Mouse (Mus musculus): ENCODE data around the gene Ino80d.

Ino80d gene

GRCm38 (mm10) chr1:63107614-63108327, 6.7 kb downstream of the Ino80d start:
- DNase-seq (ENCODE audit: low spot score in 2 of 2), result no peak

- DNase-seq (ENCODE audit: low spot score in 2 of 2), result no peak
These were observed 11.6 kb downstream of the Ino80d start for GRCm38 (mm10) chr1:63102758-63103451.

GRCm38 (mm10) chr1:63100196-63100595, 14.3 kb downstream of the Ino80d start:
- no peak for DNase-seq (ENCODE audit: low spot score in 2 of 2)

DNA sequence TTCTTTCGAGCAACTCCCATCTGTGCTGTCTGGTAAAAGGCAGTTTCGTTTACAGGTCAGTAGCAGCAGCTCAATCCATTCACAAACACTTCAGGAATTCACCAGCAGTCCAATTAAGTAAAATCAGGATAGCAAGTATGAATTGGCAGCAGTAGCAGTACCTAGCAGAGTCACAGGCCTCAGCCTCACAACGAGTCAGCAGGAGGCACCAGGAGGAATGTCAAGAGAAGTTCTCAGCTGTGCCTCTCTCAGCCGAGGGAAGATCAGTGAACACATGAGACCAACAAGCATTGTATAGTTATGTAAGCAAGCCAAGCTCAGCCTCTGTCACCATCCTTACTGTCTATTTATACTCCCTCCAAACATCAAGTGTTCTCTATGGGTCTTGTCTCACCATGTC, 15.6 kb downstream of the Ino80d start:
- DNase-seq (ENCODE audit: low spot score in 2 of 2), result no peak

GRCm38 (mm10) chr1:63096071-63096470, 18.4 kb downstream of the Ino80d start:
- DNase-seq (ENCODE audit: low spot score in 2 of 2), result no peak

GRCm38 (mm10) chr1:63089795-63090194, 24.7 kb downstream of the Ino80d start:
- no peak for DNase-seq (ENCODE audit: low spot score in 2 of 2)

- no peak for DNase-seq (ENCODE audit: low spot score in 2 of 2)
These were observed 25.9 kb downstream of the Ino80d start for GRCm38 (mm10) chr1:63088614-63089013.

DNA sequence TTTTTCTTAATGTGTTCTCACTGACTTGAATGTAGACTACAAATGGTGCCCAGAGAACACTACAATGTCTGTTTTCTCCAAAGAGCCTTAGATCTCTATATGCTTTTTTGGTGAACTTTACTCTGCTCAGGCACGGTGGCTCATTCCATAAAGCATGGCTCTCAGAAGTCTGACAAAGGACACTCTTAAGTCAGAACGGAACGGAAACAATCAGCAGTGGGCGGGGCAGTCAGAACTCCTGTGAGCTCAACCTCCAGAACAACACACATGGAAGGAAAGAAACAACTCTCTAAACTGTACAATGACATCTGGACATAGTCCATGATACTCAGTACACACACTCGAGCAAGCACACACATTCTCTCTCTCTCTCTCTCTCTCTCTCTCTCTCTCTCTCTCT, 34.2 kb downstream of the Ino80d start:
- DNase-seq (ENCODE audit: low spot score in 2 of 2), result no peak

DNA sequence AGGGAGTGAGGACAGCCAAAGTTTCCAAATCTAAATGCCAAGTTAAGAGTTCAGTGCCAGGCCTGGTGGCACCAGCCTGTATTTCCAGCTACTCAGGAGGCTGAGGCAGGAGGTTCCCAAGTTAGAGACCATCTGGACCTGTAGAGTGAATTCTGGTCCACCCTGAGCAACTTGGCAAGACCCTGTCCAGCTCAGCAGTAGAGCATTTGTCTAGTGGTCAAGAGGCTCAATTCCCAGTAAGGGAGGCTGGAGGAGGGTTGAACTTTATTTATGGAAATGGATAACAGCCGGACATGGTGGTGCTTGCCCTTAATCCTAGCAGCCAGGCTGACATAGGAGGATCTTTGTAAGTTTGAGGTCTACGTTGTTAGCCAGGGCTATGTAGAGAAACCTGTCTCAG, 38.1 kb downstream of the Ino80d start:
- DNase-seq (ENCODE audit: low spot score in 2 of 2), result no peak

GRCm38 (mm10) chr1:63071379-63071778, 43.1 kb downstream of the Ino80d start:
- no peak for DNase-seq (ENCODE audit: low spot score in 2 of 2)

GRCm38 (mm10) chr1:63058361-63058760, 56.1 kb downstream of the Ino80d start:
- no peak for DNase-seq (ENCODE audit: low spot score in 2 of 2)

- DNase-seq (ENCODE audit: low spot score in 2 of 2), result no peak
These were observed 56.6 kb downstream of the Ino80d start for GRCm38 (mm10) chr1:63057849-63058248.

- DNase-seq (ENCODE audit: low spot score in 2 of 2), result no peak
These were observed 57.1 kb downstream of the Ino80d start for GRCm38 (mm10) chr1:63057318-63057717.

GRCm38 (mm10) chr1:63055386-63055785, 59.1 kb downstream of the Ino80d start:
- DNase-seq (ENCODE audit: low spot score in 2 of 2), result no peak

DNA sequence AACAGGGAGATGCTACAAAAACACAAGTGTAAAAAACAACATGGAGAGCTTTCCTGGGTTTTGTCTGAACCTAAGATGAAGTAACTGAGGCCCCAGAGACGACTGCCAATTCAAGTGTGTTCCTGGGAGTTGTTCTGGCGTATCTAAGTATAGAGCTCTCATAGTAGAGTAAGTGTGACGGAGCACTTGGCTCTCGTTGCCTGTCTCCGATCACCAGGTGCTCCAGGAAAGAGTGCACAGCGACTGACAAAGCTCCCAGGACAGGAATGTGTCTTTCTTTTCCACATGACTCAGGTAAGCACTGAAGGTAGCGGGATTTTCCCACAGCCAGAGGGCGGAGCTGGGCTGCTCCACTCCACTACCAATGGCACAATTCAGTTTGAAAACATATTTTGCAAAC, 63.6 kb downstream of the Ino80d start:
- no peak for DNase-seq (ENCODE audit: low spot score in 2 of 2)

- no peak for DNase-seq (ENCODE audit: low spot score in 2 of 2)
These were observed 64.5 kb downstream of the Ino80d start for GRCm38 (mm10) chr1:63049977-63050376.

DNA sequence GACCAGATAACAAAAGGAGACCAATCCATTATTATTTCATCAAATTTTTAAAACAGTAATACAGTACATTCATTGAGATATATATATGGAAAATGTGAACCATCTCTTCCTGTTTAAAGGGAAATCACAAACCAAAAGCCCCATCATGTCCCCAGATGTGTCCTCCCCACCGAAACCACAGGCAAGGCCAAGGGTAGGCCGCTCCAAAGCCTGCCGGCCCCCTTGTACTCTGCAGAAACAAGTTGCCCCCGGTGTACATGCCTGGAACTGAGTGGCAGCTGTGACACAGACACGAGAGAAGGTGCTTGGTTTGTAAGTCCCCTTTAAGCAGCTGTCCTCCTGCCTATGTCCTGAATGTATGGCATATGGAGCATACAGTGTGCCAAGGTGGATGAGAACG, 66.5 kb downstream of the Ino80d start:
- DNase-seq (ENCODE audit: low spot score in 2 of 2), result no peak

DNA sequence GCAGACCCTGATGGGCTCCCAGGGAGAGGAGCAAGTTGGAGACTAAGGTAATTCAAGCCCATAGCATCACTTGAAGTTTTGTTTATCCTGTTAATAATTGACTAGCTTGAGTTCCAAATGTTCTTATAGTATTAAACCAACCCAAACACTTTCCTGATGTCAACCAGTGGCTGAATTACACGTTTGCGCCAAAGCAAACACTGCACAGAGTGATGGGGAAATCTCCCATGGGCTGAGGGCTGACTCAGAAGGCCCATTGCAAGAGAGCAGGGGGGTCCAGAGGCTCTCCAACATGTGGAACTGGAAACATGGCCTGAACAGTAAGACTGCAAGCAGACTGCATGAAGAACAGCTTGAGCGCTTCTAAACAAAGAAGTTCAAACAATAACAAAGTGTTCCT, 81.5 kb downstream of the Ino80d start:
- DNase-seq (ENCODE audit: low spot score in 2 of 2), result no peak

GRCm38 (mm10) chr1:63019916-63020315, 94.6 kb downstream of the Ino80d start:
- DNase-seq (ENCODE audit: low spot score in 2 of 2), result no peak

DNA sequence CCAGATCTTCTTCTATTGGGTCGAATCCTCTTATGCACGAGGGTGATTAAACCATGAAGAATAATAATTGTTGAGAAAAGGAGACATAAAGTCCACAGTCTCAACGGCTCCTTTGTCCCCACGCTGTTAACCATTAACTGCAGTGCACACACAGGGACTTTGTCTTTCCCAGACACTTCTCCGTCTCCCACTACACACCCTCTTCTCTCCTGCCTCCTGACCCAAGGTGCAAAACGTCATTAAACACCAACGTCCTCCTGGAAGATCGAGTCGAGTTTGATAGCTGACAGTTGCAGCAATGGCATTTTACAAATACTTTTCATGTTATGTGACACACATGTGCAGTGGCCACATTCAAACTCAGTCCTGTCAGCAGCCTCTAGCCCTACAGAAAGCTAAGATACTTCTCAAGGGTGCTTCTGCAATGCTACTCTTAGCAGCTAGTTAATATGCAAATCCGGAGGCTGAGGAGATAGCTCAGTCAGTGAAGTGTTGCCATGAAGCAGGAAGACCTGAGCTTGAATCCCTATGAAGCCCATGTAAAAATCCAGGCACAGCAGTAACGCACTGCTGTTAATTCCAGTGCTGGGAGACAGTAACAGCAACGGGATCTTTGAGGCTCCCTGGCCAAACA, 109.3 kb downstream of the Ino80d start:
- DNase-seq (ENCODE audit: low spot score in 2 of 2), result no peak

DNA sequence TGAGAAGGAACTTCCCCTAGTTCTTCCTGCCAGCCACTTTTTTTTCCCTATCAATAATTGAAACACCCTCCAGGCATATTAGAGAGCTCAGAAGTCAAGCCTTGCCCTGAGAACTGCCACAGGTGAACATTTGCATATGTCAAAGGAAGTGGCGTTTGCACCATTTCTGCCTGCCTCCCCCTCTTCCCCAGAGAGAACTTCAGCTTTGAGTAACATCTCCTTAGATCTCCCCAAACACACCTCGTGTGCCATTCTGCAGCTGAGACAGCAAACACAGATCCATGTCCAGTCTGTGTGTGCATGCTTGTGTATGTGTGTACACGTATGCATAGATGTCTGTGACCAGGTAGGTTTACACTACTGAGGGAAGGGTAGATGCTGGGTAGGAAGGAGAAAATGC, 112.6 kb downstream of the Ino80d start:
- peak in 1 of 2 experiments; percentile 4 for DNase-seq (ENCODE audit: low spot score in 2 of 2)

GRCm38 (mm10) chr1:62993348-62993747, 121.1 kb downstream of the Ino80d start:
- DNase-seq (ENCODE audit: low spot score in 2 of 2), result no peak

DNA sequence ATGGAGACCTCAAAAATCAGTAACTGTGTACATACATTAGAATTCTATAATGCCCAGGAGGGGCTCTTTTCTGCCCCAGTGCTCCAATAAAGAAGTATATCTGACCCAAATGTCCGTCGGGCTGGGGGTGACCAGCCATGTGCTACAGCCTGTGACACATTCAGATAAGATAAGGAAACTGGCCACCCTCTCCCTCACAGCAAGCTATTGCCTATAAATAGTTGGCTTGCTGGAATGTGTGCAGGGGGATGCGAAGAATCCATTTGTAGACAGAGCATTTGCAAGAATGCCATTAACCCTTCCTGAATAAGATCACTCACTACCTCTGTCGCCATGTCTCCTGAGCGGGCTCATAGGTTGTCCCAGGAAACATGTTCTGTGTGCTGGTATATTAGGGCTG, 121.8 kb downstream of the Ino80d start:
- DNase-seq (ENCODE audit: low spot score in 2 of 2), result no peak

Data from spleen, postnatal 14 days (tissue).